Mouse (Mus musculus) embryonic fibroblast, embryonic 13.5 days (primary cell): Measurements from ENCODE around the gene Arl15. TPM values are rescaled to one million over a fixed set of nuclear protein-coding genes. Genes with fewer than 3 reads are reported as not detected.

Experiments used
- H3K27ac ChIP-seq: 2 replicates; pipeline ENCODE4 v1.5.1; 2012; ENCODE audit warnings: low read length, control low read depth, inconsistent platforms; ENCODE audit not compliant: insufficient read depth
- H3K4me1 ChIP-seq: 2 replicates; pipeline ENCODE4 v1.6.1; 2011; ENCODE audit warnings: low read length; ENCODE audit not compliant: control insufficient read depth, insufficient read depth
- H3K4me3 ChIP-seq: 2 replicates; pipeline ENCODE4 v1.5.1; 2011; ENCODE audit warnings: mild to moderate bottlenecking, control low read depth, low read length; ENCODE audit not compliant: insufficient read depth
- CTCF ChIP-seq: IDR thresholded peaks from 2 replicates; pipeline ENCODE4 v1.5.1; 2011; ENCODE audit warnings: mild to moderate bottlenecking, control low read depth, low read length, moderate library complexity, borderline replicate concordance; ENCODE audit not compliant: insufficient read depth
- POLR2A ChIP-seq: IDR thresholded peaks from 2 replicates; pipeline ENCODE4 v1.6.1; 2011; ENCODE audit warnings: low read depth, mild to moderate bottlenecking, control low read depth, low read length, moderate library complexity
- polyA plus RNA-seq: library from polyadenylated mRNA; stranded (reverse); fragments of >200 nt; gene quantifications from 2 replicates; pipeline ENCODE4 v1.2.4, GENCODE M21; 2011; ENCODE audit warnings: low read depth; ENCODE audit not compliant: missing spikeins, insufficient read length

Arl15 gene
- polyA plus RNA-seq, 1 experiment, result 26.9 TPM

DNA sequence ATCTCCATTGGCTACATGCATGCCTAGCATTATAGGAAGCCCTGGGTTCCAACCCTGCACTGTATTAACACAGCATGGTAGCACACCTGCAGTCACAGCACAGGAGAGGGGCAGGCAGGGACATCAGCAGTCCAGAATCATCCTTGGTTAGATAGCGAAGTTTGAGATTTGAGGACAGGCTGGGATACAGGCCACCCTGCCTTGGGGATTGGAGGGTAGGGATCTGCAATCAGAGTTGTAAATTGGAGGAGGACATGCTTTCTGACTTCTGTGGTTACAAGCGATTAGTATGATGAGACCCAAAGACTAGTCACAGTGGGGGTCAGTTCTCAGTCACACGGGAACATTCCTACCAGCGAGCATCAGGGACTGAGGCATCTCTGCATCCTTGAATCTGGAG is 284.5 kb downstream of the Arl15 start:
- TF ChIP-seq POLR2A (no peak), CTCF (no peak)
- Histone ChIP-seq H3K4me3 (no peak overlapping the region), H3K27ac (no peak overlapping the region), H3K4me1 (peaks cover 3% of the 10 kb centered on the region)

DNA sequence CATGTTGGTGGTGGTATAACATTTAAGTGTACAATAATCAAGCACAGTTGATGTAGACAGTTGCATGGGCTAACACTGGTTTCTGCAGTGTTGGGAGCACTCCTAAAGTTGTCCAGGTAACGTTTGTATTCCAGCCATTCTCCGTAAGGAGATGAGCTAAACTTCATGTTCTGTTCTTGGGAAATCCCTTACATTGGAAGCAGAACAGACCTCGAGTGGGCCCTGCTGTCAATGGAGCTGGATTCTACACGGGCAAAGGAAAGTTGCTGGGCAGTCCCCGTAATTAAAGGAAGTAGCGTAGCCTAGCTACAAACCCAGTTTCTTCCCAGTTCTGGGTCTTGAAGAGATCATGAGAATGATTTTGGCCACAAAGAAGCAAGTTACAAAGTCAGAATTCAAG is 285.4 kb downstream of the Arl15 start:
- Histone ChIP-seq H3K4me3 (no peak overlapping the region), H3K27ac (no peak overlapping the region), H3K4me1 (peaks cover 3% of the 10 kb centered on the region)
- TF ChIP-seq CTCF (no peak), POLR2A (no peak)

DNA sequence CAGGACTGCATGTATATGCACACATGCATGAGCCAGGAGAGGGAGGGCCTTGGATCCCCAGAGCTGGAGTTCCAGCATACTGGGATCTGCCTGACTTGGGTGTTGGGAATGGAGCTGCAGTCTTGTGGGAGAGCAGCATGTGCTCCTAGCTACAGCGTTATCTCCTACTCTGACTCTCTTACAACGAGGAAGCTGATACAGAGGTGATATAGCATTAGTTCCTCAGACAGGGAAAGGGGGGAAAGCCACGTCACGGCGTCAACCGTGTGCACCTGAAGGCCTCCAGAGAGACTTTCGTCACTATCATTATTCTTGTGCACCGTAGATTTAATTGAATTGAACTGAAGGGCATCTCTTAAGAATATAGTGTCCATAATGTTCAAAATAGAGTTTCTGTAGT is 286.2 kb downstream of the Arl15 start:
- no peak overlapping the region for H3K4me3 ChIP-seq
- peaks cover 3% of the 10 kb centered on the region for H3K4me1 ChIP-seq
- TF ChIP-seq CTCF (no peak), POLR2A (no peak)
- H3K27ac ChIP-seq, result no peak overlapping the region

DNA sequence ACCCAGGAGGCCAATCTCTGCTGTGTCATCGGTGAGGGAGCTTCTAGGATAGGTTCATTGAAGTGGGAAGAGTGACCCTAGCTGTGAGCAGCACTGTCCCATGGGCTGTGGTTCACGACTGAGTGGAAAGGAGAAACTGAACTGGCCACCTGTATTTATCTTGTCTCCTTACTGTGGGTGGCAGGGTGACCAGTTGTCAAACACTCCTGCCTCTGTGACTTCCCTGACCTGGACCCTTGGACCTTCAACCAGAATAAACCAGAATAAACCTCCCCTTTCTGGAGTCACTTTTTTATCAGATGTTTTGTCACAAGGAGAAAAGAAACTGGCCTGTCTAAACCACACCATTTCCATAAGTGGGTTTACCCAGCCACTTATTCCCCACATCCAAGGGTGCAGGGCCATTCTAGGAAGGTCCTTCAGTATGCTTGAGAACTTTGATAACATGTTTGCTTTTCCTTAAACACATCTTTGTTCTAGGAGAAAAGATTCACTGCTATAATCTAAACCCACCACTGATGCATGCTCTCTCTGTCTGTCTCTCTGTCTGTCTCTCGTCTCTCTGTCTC is 289.3 kb downstream of the Arl15 start:
- no peak overlapping the region for H3K27ac ChIP-seq
- no peak overlapping the region for H3K4me3 ChIP-seq
- no peak for TF ChIP-seq CTCF
- TF ChIP-seq POLR2A, result no peak
- H3K4me1 ChIP-seq, result peaks cover 5% of the 10 kb centered on the region

DNA sequence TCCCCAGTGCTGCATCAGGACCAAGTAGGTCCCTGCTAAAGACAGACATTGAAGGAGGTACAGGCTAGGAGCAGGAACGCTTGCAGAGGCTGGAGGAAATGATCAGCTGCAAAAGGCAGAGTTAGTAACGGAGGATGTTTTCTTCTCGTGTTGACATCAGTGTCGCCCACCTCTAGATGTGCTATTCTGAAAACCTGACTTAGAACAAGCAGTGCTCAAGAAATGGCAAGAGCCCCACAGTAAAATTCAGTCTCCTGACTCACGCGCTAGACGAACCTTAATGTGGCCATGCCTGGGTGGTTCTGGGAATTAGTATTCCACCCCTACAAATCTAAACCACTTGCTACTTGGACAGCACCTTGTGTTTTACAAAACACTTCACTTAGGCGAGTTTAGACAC is 291.1 kb downstream of the Arl15 start:
- no peak overlapping the region for H3K27ac ChIP-seq
- TF ChIP-seq CTCF (no peak), POLR2A (no peak)
- H3K4me1 ChIP-seq, result peaks cover 5% of the 10 kb centered on the region
- H3K4me3 ChIP-seq, result no peak overlapping the region

DNA sequence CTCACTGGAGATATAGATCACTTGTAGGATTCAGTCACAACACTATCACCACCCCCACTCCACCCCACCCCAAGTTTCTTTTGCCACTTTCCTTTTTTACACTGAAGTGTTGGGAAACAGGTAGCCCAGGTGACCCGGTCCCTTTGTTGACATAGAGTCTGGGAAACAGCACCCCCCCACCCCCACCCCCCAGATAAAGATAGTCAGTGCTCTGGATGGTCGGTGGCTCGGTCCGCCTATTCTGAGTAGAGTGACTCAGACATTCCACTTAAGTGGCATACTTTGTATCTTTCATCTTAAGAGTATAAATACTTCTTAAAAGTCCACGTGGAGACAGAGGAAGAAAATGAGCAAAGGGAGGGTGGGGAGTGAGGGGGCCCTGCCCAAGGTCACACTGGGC is 292.0 kb downstream of the Arl15 start:
- no peak overlapping the region for H3K27ac ChIP-seq
- TF ChIP-seq POLR2A (no peak), CTCF (no peak)
- no peak overlapping the region for H3K4me3 ChIP-seq
- peaks cover 12% of the 10 kb centered on the region for H3K4me1 ChIP-seq

DNA sequence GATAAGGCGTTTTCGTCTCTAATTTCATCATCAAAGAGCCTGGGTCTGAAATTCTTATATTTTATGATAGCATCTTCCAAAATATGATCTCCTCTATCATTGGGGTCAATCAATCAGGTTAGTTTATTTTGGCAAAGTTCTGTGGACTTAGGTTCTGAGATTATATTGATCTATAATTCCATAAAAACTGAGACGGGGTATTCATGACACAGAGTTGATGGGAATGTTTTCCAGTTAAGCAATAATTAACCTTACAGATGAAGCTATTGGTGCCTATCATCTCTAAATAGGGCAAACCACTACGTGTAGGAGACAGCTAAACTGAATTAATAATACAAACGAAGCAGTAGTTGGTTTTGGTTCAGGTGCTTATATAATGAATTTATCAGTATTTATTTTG is 292.5 kb downstream of the Arl15 start:
- Histone ChIP-seq H3K4me1 (peaks cover 12% of the 10 kb centered on the region), H3K4me3 (no peak overlapping the region), H3K27ac (no peak overlapping the region)
- TF ChIP-seq CTCF (no peak), POLR2A (no peak)

DNA sequence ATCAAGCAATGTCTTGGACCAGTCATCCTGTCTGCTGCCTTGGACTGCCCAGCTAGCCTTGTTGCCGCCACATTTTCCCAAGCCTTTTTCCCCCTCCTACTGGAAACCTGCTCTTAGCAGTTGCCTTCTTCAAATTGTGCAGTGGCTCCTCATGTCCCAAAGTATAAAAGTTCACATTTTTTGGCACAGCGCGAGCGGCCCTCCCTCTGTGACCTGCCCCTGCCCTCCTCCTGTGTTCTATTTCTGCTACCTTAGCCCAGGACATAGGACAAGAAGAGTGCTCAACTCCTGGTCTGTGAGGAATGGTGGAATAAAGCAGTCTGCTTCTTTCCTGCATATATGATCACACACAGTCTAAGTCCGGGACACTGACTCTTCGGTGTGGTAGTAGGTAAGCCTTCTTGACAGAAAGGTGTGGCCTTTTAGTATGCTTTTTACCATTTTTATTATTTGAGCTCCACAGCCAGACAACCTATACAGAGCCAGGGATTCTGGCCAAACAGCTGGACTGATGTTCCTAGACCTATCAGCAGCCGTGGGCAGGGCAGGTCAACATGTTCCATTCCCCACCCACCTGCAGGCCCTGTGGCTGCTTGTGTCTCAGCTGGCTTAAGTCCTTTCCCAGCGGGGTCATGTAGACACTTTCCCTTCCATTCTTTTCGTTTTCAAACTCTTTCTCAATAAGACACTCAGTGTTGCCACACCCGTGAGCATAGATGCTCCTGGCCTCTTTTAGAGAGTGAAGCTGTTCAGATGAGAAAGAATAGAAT is 293.6 kb downstream of the Arl15 start:
- Histone ChIP-seq H3K4me1 (peaks cover 12% of the 10 kb centered on the region), H3K4me3 (no peak overlapping the region), H3K27ac (no peak overlapping the region)
- TF ChIP-seq CTCF (no peak), POLR2A (no peak)

DNA sequence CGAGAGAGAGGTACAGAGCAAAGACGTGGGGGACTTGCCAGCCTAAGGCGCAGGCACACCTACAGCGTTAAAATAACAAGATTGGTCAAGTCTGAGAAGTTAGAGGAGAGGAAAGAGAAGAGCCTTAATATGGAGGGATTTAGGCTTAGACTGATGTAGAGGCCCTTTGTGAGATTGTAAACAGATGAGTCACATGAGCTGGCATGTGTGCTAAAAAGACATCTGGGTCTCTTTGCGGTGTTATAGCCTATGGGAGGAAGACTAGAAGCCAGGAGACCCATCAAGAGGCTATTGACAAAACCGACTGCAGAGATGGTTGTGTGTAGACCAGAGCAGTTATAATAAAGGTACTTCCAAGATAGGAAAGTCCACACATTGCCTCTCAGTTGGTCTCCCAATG is 296.5 kb downstream of the Arl15 start:
- peaks cover 14% of the 10 kb centered on the region for H3K4me1 ChIP-seq
- TF ChIP-seq CTCF (no peak), POLR2A (no peak)

DNA sequence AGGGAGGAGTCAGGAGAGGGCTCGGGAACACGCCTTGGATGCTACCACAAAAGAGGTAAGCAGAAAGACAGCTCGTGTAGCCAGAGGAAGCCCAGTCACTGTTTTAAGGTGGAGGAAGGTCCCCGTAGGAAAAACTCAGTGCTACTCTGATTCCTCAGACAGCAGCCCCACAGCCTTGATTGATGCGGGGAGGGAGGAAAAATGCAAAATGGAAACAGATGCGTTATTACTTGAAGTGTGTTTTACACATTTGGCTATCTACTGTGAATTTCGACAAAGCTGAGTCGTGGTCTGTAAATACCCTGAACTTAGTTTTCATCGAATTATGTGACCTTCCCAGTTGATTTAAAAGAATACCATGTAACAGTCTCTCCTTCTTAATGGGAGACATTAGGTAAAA is 296.9 kb downstream of the Arl15 start:
- H3K4me1 ChIP-seq, result peaks cover 13% of the 10 kb centered on the region; the same call in 1 of the 2 replicates
- TF ChIP-seq POLR2A, result no peak
- TF ChIP-seq CTCF, result no peak
- H3K4me3 ChIP-seq, result no peak overlapping the region
- H3K27ac ChIP-seq, result no peak overlapping the region

More for the DNA sequence above, 296.5 kb downstream of the Arl15 start:
- no peak overlapping the region for H3K4me3 ChIP-seq
- no peak overlapping the region for H3K27ac ChIP-seq
